Mouse (Mus musculus) left cerebral cortex, adult 18-20 months (tissue): ENCODE results near the gene Slco2a1. TPM values are rescaled to one million over a fixed set of nuclear protein-coding genes. Genes with fewer than 3 reads are reported as not detected.

ENCODE experiments used
- DNase-seq, 2 experiments: peaks; one replicate each; pipeline ENCODE4 v3.0.0; 2021 to 2022; ENCODE audit warnings: low spot score in 2 of 2, mixed read lengths in 1 of 2
- total RNA-seq, 2 experiments: library from RNA; stranded (reverse); gene quantifications; 2 replicates each; pipeline ENCODE4 v1.2.3; 2021

The Slco2a1 gene
- total RNA-seq, 2 experiments from 2014 or later = 1.1 to 1.5 TPM

DNA sequence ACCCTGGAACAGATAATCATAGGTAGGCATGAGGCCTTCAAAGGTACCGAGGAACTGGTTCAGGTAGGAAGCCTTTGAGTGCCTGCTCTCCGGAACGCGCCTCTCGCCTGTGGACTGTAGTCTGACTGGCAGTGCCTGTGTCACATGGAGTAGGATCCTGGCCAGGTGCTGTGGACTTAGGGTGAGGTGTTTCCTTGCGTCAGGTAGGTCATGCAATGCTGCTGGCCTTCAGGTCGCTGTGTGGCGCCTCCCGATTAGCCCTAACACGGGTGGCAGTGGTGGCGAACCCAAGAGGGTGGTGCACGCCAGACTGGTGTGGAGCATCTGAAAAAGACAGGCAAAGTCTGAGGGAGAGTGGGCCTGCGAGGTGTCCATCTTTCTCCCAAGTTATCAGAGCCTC lies 126.4 kb downstream of the Slco2a1 start:
- DNase-seq = no peak

DNA sequence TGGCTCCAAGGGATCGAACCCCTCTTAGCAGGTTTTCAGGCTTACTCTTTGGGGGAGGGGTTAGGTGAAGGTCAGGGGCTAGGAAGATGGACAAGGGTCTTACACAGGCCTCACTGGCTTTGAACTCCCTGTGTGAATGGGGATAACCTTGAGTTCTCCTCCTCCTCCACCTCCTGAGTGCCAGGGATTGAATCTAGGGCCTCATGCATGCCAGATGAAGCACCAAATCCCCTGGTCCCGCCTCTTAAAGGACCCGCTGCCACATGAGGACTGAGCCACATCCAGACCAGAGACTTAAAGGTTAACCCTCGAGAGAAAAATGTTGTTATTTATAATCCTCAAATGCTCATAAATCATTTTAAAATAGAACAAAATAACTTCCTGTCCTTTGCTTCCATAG lies 128.4 kb downstream of the Slco2a1 start:
- DNase-seq = no peak

DNA sequence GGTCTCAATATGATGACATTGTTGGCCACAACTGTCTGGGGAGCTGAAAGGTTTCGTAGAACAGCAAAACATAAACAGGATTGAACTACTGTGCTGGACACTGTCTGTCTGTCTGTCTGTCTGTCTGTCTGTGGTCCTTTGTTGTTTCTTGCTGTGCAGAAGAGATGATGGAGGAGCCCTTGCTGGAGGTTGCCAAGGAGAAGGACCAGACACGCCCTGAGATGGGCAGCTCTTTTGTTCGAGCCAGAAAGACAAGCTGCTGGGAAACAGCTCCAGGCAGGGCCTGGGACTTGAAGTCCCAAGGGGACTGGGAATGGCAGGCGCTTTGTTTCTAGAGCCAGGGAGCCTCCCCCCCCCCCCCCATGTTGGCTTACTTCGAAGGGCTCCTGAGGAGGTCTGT lies 129.0 kb downstream of the Slco2a1 start:
- DNase-seq = no peak

GRCm38 (mm10) chr9:103117951-103118350 lies 129.4 kb downstream of the Slco2a1 start:
- no peak for DNase-seq

- DNase-seq = no peak
Observed at GRCm38 (mm10) chr9:103118651-103119275, 130.3 kb downstream of the Slco2a1 start.

- DNase-seq = no peak
Observed at GRCm38 (mm10) chr9:103119781-103120180, 131.3 kb downstream of the Slco2a1 start.

DNA sequence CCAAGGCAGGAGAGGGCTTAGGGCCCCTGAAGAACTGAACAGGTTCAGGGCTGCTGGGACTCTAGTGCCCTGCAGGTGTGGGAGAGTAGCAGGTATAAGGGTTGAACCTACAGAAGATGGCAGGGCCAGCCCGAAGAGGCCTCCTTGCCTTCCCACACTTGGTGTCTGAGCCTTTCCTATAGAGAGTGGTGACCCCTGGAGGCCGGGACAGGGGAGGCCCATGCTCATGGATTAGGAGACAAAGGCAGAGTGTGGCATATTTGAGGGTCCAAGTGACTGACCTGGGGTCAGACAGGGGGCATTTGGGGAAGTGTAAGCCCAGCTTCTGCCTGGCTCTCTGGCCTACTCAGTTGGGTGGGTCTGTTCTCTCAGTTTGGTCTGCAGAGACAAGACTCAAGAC lies 131.7 kb downstream of the Slco2a1 start:
- no peak for DNase-seq

DNA sequence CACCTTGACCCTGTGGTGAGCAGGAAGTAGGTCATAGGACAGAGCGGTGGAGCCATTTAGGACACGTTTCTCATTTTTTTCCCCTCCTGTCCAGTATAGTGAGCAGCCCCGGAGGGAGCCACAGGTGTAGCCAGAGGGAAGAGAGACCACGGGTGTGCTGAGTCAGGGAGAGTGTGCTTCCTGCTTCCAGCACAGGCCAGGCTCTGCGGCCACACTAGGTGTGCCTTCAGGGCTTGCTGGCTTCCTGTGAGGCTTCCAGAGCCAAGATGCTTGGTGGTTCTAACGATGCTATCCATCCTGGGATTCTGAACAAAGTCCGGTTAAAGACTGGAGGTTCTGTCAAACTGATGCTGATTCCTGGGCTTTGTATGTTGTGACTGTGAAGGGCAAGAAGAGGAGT lies 133.0 kb downstream of the Slco2a1 start:
- no peak for DNase-seq

DNA sequence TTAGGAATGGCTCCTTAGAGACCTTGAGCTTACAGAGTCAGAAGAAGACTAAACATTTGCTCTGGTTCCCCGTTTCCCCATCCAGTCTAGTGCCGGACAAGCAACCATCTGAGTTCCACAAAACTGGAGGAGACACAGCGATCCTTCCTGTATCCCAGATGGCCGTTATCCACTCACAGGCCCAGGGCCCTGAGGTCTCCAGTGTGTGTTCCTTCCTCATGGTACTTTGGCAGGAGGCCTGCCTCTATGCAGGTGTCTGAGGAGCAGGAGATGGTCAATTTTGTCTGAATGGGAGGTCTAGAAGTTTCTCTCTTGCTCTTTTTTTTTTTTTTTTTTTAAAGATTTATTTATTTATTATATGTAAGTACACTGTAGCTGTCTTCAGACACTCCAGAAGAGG lies 136.2 kb downstream of the Slco2a1 start:
- no peak for DNase-seq

DNA sequence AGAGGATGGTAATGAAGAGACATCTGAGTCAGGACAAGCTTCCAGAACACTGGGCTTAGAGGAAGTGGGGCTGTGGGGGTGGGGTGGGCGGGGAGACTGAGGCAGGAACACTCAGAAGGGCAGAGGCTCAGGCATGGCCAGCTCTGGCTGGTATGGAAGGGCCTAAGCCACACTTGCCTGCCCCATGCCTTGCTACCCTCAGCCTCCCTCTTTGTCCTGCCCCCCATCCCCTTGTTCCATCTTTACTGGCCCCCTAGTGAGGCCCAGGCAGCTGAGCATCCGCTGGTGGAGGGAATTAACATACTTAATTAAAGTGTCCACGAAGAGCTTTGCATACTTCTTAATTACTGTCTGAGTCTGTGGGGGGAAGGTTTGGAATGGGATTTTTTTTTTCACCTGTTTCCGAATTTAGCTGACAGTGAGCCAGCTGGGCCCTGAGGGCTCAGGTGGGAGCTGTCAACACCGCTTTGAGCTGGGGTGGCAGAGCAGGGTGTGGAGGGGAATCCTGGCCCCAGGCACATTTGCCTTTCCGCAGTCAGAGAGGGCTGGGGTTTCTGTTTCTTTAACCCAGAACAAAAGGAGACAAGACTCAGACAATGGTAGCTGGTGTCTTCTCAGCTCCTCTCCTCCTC lies 145.1 kb downstream of the Slco2a1 start:
- DNase-seq = no peak

GRCm38 (mm10) chr9:103134450-103135030 lies 146.0 kb downstream of the Slco2a1 start:
- DNase-seq = peak; percentile 65 to 73

- no peak for DNase-seq
Observed at GRCm38 (mm10) chr9:103139481-103139880, 151.0 kb downstream of the Slco2a1 start.

DNA sequence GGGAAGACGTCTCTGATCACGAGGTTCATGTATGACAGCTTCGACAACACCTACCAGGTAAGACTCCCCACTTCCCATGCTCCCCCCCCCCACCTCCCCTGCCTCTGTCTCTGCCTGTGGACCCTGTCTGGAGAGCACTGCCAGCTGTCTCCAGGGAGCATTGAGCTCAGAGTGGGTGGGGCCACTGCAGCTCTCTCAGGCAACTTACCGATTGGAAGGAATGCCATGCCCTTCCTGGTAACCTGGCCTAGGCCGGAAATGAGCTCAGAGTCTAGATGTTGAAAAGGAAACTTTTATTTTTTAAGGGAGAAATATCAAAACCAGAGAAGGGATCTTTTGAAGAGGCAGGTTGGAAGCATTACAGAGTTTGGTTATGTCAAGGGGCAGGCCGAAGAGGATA lies 151.9 kb downstream of the Slco2a1 start:
- DNase-seq = no peak

DNA sequence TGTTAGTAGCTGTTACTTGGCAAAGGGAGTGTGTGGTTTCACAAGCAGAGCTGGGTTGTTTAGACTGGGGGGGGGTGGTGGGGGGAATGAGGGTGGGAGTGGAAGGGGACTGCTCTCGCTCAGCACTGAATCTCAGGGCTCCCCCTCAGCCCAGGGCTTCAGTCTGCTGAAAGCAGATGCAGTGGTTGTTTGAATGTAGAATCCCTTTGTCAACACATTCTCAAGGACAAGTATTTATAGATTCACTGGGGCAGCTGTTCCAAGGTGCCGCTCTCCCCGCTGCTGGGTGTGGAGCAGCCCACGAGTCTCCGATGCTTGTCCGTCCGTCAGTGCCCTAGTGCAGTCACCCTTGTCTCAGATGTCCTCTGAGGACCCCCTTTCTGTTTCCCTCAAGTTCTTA lies 152.8 kb downstream of the Slco2a1 start:
- no peak for DNase-seq

GRCm38 (mm10) chr9:103143881-103144280 lies 155.4 kb downstream of the Slco2a1 start:
- DNase-seq = no peak

DNA sequence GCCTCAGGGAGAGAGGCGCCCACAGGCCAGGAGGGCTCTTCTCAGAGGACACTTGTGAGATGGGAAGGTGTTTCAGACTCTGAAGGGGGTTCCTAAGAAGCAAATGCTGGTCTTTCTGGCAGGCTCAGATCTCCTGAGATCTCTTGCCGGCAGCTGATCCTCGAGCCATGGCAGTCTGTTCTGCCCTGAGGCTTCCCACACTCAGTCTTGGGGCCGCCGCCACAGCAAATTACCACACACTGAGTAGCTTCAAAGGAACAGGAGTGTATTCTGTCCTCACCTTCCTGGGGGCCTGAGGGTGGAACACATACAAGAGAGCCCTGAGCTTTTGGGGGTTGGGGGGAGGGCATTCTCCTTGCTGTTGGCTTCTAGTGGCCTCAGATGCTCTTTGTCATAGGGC lies 156.8 kb downstream of the Slco2a1 start:
- DNase-seq = no peak

Other genes with a start within 250 kb of the Slco2a1 start
- 10 to 100 TPM; 37.1 to 38.7 TPM for gene Ryk, start 153.8 kb upstream of the Slco2a1 start, total RNA-seq
- 100 to 1,000 TPM; 566 to 572 TPM for gene Rab6b, start 123.1 kb downstream of the Slco2a1 start, total RNA-seq
- 10 to 100 TPM; 20.8 to 22.5 TPM for gene Srprb, start 213.4 kb downstream of the Slco2a1 start, total RNA-seq
- 10 to 100 TPM; 10.4 to 12.2 TPM for gene Gm20425, start 241.6 kb downstream of the Slco2a1 start, total RNA-seq
- 100 to 1,000 TPM; 170 to 179 TPM for gene Trf, start 241.7 kb downstream of the Slco2a1 start, total RNA-seq